Mouse (Mus musculus): ENCODE measurements around the gene Mri1. TPM values are rescaled to one million over a fixed set of nuclear protein-coding genes. Genes with fewer than 3 reads are reported as not detected.
A peak's percentile ranks its signal among the peaks of the same experiment; 100 is the strongest.

The Mri1 gene
- polyA plus RNA-seq, 1 experiment from 2014 or later: 62.6 TPM

DNA sequence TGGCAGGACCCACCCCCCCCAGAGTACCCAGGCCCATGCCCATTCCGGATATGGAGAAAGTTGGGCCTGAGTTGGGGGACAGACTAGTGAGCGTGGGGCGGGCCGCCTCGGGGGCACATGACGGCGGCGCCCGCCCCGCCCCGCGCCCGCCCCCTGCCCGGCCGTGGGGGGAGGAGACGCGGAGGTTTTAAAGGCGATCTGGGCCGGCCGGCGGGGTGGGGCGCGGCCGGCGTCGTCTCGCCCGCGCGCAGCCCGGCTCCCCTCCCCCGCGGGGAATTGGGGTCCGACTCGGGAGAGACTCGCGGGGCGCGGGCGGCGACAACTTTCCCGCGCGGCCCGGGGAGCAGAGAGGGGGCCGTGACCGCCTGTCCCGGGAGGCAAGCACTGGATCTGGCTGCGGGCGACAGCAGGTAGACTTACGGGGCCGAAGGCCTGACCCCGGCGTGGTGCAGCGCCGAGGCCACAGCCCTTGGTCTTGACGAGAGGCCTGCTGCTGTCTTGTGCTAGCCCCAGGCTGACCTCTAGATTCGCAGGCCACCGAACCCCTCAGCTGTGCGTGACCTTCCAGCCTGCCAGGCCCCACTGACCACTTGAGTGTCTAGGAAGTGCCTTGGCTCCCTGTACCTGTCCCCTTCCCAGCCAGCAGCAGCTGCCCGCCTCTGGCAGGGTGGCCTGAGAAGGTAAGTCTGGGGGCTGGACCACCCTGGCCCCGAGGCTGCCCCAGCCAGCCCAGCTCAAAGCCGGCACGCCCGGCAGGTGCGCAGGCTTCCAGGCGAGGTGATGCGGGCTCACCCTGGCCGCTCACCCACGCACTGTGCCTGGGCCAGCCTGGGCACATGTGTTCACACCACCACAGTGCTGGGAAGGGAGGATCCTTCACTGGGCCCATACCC is 56.2 kb downstream of the Mri1 start:
- H3K4me2 ChIP-seq (replicated peaks): peak overlapping the region; percentile 92
- peaks cover 82% of the 10 kb centered on the region for H3K4me1 ChIP-seq
- H3K27me3 ChIP-seq: no peaks in the 10 kb centered on the region
- peak overlapping the region; percentile 92 for H3K9ac ChIP-seq
- peaks cover 16% of the 10 kb centered on the region for H3K36me3 ChIP-seq
- H3K27ac ChIP-seq (replicated peaks): peak overlapping the region; percentile 98
- peak; percentile 52 for ATAC-seq (ENCODE audit: insufficient number of reproducible peaks, low FRiP score, low TSS enrichment, low read depth)
- WGBS: 6% methylated on average over 33 of the region's 70 CpGs
- peak overlapping the region; percentile 81 for H3K4me3 ChIP-seq (replicated peaks)
- no peaks in the 10 kb centered on the region for H3K9me3 ChIP-seq (replicated peaks)

GRCm38 (mm10) chr8:84200126-84200555 is 57.0 kb downstream of the Mri1 start:
- no peaks in the 10 kb centered on the region for H3K9me3 ChIP-seq (replicated peaks)
- no peak for ATAC-seq (ENCODE audit: insufficient number of reproducible peaks, low FRiP score, low TSS enrichment, low read depth)
- H3K27ac ChIP-seq (replicated peaks): peak overlapping the region; percentile 98
- 0 out of 2 replicates have a peak, but pooled peaks cover 9% of the 10 kb centered on the region for H3K36me3 ChIP-seq
- WGBS: 9% methylated on average over 8 of the region's 8 CpGs
- peak overlapping the region; percentile 81 for H3K4me3 ChIP-seq (replicated peaks)
- H3K4me1 ChIP-seq: peaks cover 75% of the 10 kb centered on the region
- peak overlapping the region; percentile 92 for H3K4me2 ChIP-seq (replicated peaks)
- H3K9ac ChIP-seq: no peak overlapping the region
- H3K27me3 ChIP-seq: no peaks in the 10 kb centered on the region

MicroRNAs within 50 kb of the gene (microRNA counts, 519-probe panel; counts per million panel counts)
- 4,064 counts per million, percentile 93 among the panel's probes with 10 or more counts for microRNA mmu-miR-23a
- microRNA mmu-miR-27a: 4,264 counts per million, percentile 94 among the panel's probes with 10 or more counts

Small RNA genes lying within 50 kb of the gene (microRNA-seq; reads per million reads assigned to microRNA genes)
- 29,697 reads per million, percentile 98 among the genes with 10 or more reads in this experiment for gene Mir23a (ENCODE audit: borderline number of aligned reads)
- gene Mir24-2 (ENCODE audit: borderline number of aligned reads): not detected
- gene Mir27a (ENCODE audit: borderline number of aligned reads): 407 reads per million, percentile 70 among the genes with 10 or more reads in this experiment
- gene Mir3074-2 (ENCODE audit: borderline number of aligned reads): not detected

Other genes starting within 250 kb of the Mri1 start
- 0.88 and 1.5 TPM in 2 replicates for gene 2210011C24Rik, start 245.2 kb downstream of the Mri1 start, polyA plus RNA-seq (2015; fragmentation: Nextera tagmentation; extraction: Ambion mirVana)
- gene Palm3, start 235.9 kb downstream of the Mri1 start, polyA plus RNA-seq (2015; fragmentation: Nextera tagmentation; extraction: Ambion mirVana): 6.5 and 8.6 TPM in 2 replicates
- gene Il27ra, start 214.7 kb downstream of the Mri1 start, polyA plus RNA-seq (2015; fragmentation: Nextera tagmentation; extraction: Ambion mirVana): 1.4 TPM in 2 replicates
- gene Rln3, start 212.3 kb downstream of the Mri1 start, polyA plus RNA-seq (2015; fragmentation: Nextera tagmentation; extraction: Ambion mirVana): not detected in 2 replicates
- 1.6 and 1.7 TPM in 2 replicates for gene Gm10643, start 192.2 kb downstream of the Mri1 start, polyA plus RNA-seq (2015; fragmentation: Nextera tagmentation; extraction: Ambion mirVana)
- 9.8 and 10.2 TPM in 2 replicates for gene Rfx1, start 190.5 kb downstream of the Mri1 start, polyA plus RNA-seq (2015; fragmentation: Nextera tagmentation; extraction: Ambion mirVana)
- gene Dcaf15, start 152.6 kb downstream of the Mri1 start, polyA plus RNA-seq (2015; fragmentation: Nextera tagmentation; extraction: Ambion mirVana): 8.0 and 9.4 TPM in 2 replicates
- 2.8 and 3.5 TPM in 2 replicates for gene Podnl1, start 131.3 kb downstream of the Mri1 start, polyA plus RNA-seq (2015; fragmentation: Nextera tagmentation; extraction: Ambion mirVana)
- 31.8 and 32.8 TPM in 2 replicates for gene Cc2d1a, start 109.4 kb downstream of the Mri1 start, polyA plus RNA-seq (2015; fragmentation: Nextera tagmentation; extraction: Ambion mirVana)
- gene 4930432K21Rik, start 109.3 kb downstream of the Mri1 start, polyA plus RNA-seq (2015; fragmentation: Nextera tagmentation; extraction: Ambion mirVana): 1.9 and 2.3 TPM in 2 replicates
- gene Nanos3, start 72.1 kb downstream of the Mri1 start, polyA plus RNA-seq (2015; fragmentation: Nextera tagmentation; extraction: Ambion mirVana): 3.5 and 4.0 TPM in 2 replicates
- 15.8 and 17.7 TPM in 2 replicates for gene Zswim4, start 20.3 kb downstream of the Mri1 start, polyA plus RNA-seq (2015; fragmentation: Nextera tagmentation; extraction: Ambion mirVana)
- 314 and 349 TPM in 2 replicates for gene D8Ertd738e, start 7.6 kb downstream of the Mri1 start, polyA plus RNA-seq (2015; fragmentation: Nextera tagmentation; extraction: Ambion mirVana)
- 24.1 and 28.5 TPM in 2 replicates for gene Ccdc130, start 13.1 kb upstream of the Mri1 start, polyA plus RNA-seq (2015; fragmentation: Nextera tagmentation; extraction: Ambion mirVana)
- 6.7 and 8.0 TPM in 2 replicates for gene Cacna1a, start 131.1 kb upstream of the Mri1 start, polyA plus RNA-seq (2015; fragmentation: Nextera tagmentation; extraction: Ambion mirVana)

Data from embryonic facial prominence, embryonic 15.5 days (tissue).